Mouse (Mus musculus) hindbrain, embryonic 16.5 days (tissue): ENCODE measurements around the gene Snx32. TPM values are rescaled to one million over a fixed set of nuclear protein-coding genes. Genes with fewer than 3 reads are reported as not detected.
"Not testable (repeated sequence)": the region's sequence is repeated elsewhere in the genome, so short reads cannot be mapped to it uniquely, and the experiment has no call there.

Experiments used
- ATAC-seq: fragments of 200-750 bp; cut with Nextera tagmentation; 2 replicates; pipeline ENCODE4 v1.8.0; 2017; ENCODE audit warnings: moderate TSS enrichment, moderate library complexity
- H3K27ac ChIP-seq: fragments of 300-500 bp; sonication (generic); 2 replicates; pipeline ENCODE4 v1.5.1; 2014; ENCODE audit warnings: low read depth, mild to moderate bottlenecking, control low read depth, low read length, moderate library complexity
- H3K27me3 ChIP-seq: fragments of 300-500 bp; sonication (generic); replicated peaks from 2 replicates; pipeline ENCODE4 v1.6.1; 2014; ENCODE audit warnings: low read length; ENCODE audit not compliant: control insufficient read depth, insufficient read depth
- H3K36me3 ChIP-seq: fragments of 300-500 bp; sonication (generic); 2 replicates; pipeline ENCODE4 v1.6.1; 2014; ENCODE audit warnings: mild to moderate bottlenecking, low read length, moderate library complexity, mixed read lengths; ENCODE audit not compliant: control insufficient read depth, insufficient read depth
- H3K4me1 ChIP-seq: fragments of 300-500 bp; sonication (generic); 2 replicates; pipeline ENCODE4 v1.6.1; 2014; ENCODE audit warnings: low read depth, low read length; ENCODE audit not compliant: control insufficient read depth, insufficient read depth
- H3K4me2 ChIP-seq: fragments of 300-500 bp; sonication (generic); 2 replicates; pipeline ENCODE4 v1.6.1; 2014; ENCODE audit warnings: mild to moderate bottlenecking, low read length, control low read depth, moderate library complexity
- H3K4me3 ChIP-seq: fragments of 300-500 bp; sonication (generic); 2 replicates; pipeline ENCODE4 v1.5.1; 2014; ENCODE audit warnings: mild to moderate bottlenecking, low read length, control low read depth, moderate library complexity
- H3K9ac ChIP-seq: fragments of 300-500 bp; sonication (generic); 2 replicates; pipeline ENCODE4 v1.6.1; 2014; ENCODE audit warnings: low read depth, mild to moderate bottlenecking, control low read depth, low read length, moderate library complexity
- H3K9me3 ChIP-seq: fragments of 300-500 bp; sonication (generic); 2 replicates; pipeline ENCODE4 v1.6.1; 2014; ENCODE audit warnings: mild to moderate bottlenecking, low read length, moderate library complexity; ENCODE audit not compliant: control insufficient read depth
- WGBS: fragments of 180-500 bp; shearing (Covaris S2); extraction: QIAGEN DNeasy Blood & Tissue Kit; methylation state at CpG from one replicate; pipeline ENCODE4 v1.1.7; 2014; 5-methylcytosine and 5-hydroxymethylcytosine counted together
- polyA plus RNA-seq: library from polyadenylated mRNA; unstranded; fragments of >200 nt; fragmentation: Nextera tagmentation; extraction: Ambion mirVana; gene quantifications from 2 replicates; pipeline ENCODE4 v1.2.1, GENCODE M21; 2015

Snx32 gene
- polyA plus RNA-seq, 1 experiment from 2014 or later = 101 TPM

- no peak overlapping the region for H3K9ac ChIP-seq
- peaks cover 31% of the 10 kb centered on the region for H3K36me3 ChIP-seq
- 87% methylated on average over 3 of the region's 3 CpGs for WGBS
- H3K4me1 ChIP-seq = peaks cover 19% of the 10 kb centered on the region
- ATAC-seq = no peak
- no peak overlapping the region for H3K4me3 ChIP-seq
- H3K9me3 ChIP-seq = no peaks in the 10 kb centered on the region
- no peak overlapping the region for H3K4me2 ChIP-seq
- no peaks in the 10 kb centered on the region for H3K27me3 ChIP-seq
- no peak overlapping the region for H3K27ac ChIP-seq
Observed at GRCm38 (mm10) chr19:5494314-5494713, 16.0 kb downstream of the Snx32 start.

- H3K9ac ChIP-seq, H3K27me3 ChIP-seq, ATAC-seq, H3K9me3 ChIP-seq, H3K4me3 ChIP-seq, H3K27ac ChIP-seq, H3K4me2 ChIP-seq: not testable (repeated sequence)
- WGBS = 53% methylated on average over 9 of the region's 9 CpGs
- H3K36me3 ChIP-seq = peaks cover 31% of the 10 kb centered on the region
- H3K4me1 ChIP-seq = peaks cover 21% of the 10 kb centered on the region
Observed at GRCm38 (mm10) chr19:5493301-5493721, 17.0 kb downstream of the Snx32 start.

- no peak overlapping the region for H3K27ac ChIP-seq
- no peak overlapping the region for H3K4me3 ChIP-seq
- no peaks in the 10 kb centered on the region for H3K27me3 ChIP-seq
- ATAC-seq = no peak
- WGBS = 90% methylated on average over 4 of the region's 4 CpGs
- H3K9ac ChIP-seq = no peak overlapping the region
- no peaks in the 10 kb centered on the region for H3K9me3 ChIP-seq
- peaks cover 27% of the 10 kb centered on the region for H3K36me3 ChIP-seq
- peaks cover 22% of the 10 kb centered on the region for H3K4me1 ChIP-seq
- no peak overlapping the region; the same call in 1 of the 2 replicates for H3K4me2 ChIP-seq
Observed at GRCm38 (mm10) chr19:5492641-5493040, 17.7 kb downstream of the Snx32 start.

- Histone ChIP-seq H3K27ac (peak overlapping the region; percentile 99), H3K9me3 (no peaks in the 10 kb centered on the region), H3K4me2 (peak overlapping the region; percentile 92), H3K9ac (peak overlapping the region; percentile 96), H3K36me3 (peaks cover 27% of the 10 kb centered on the region), H3K27me3 (no peaks in the 10 kb centered on the region), H3K4me3 (peak overlapping the region; percentile 99), H3K4me1 (peaks cover 31% of the 10 kb centered on the region)
- ATAC-seq = peak; percentile 39
- under 1% methylated on average over 57 of the region's 59 CpGs for WGBS
Observed at GRCm38 (mm10) chr19:5490898-5491708, 19.2 kb downstream of the Snx32 start.

- peak within 1 kb of the TSS; percentile 92 for H3K4me2 ChIP-seq
- peak within 1 kb of the TSS; percentile 96 for H3K9ac ChIP-seq
- H3K4me3 ChIP-seq = peak within 1 kb of the TSS; percentile 99
- H3K36me3 ChIP-seq = peaks cover 27% of the 10 kb centered on the region
- no peaks in the 10 kb centered on the region for H3K9me3 ChIP-seq
- H3K27me3 ChIP-seq = no peaks in the 10 kb centered on the region
- H3K27ac ChIP-seq = peak within 1 kb of the TSS; percentile 99
- peak; percentile 78 for ATAC-seq
- H3K4me1 ChIP-seq = peaks cover 31% of the 10 kb centered on the region
- WGBS = under 1% methylated on average over 62 of the region's 62 CpGs
Observed at GRCm38 (mm10) chr19:5490313-5490897, 19.9 kb downstream of the Snx32 start, which contains the start of gene Cfl1. Gene Cfl1 (plus strand): TSS chr19:5490455.

GRCm38 (mm10) chr19:5489721-5490120 is 20.6 kb downstream of the Snx32 start:
- not testable (repeated sequence) for ATAC-seq, H3K9me3 ChIP-seq, H3K9ac ChIP-seq, H3K27me3 ChIP-seq
- H3K27ac ChIP-seq = peak overlapping the region; percentile 99
- H3K4me1 ChIP-seq = peaks cover 31% of the 10 kb centered on the region
- H3K4me2 ChIP-seq = peak overlapping the region; percentile 51
- H3K4me3 ChIP-seq = peak overlapping the region; percentile 99
- H3K36me3 ChIP-seq = peaks cover 28% of the 10 kb centered on the region
- 49% methylated on average over 10 of the region's 10 CpGs for WGBS

GRCm38 (mm10) chr19:5488878-5489571 is 21.3 kb downstream of the Snx32 start:
- H3K27ac ChIP-seq = peak overlapping the region; percentile 99
- ATAC-seq = peak; percentile 81
- H3K4me3 ChIP-seq = peak overlapping the region; percentile 57
- peak overlapping the region; percentile 81 for H3K4me2 ChIP-seq
- H3K9me3 ChIP-seq = no peaks in the 10 kb centered on the region
- WGBS = under 1% methylated on average over 25 of the region's 26 CpGs
- peaks cover 23% of the 10 kb centered on the region for H3K36me3 ChIP-seq
- H3K4me1 ChIP-seq = peaks cover 31% of the 10 kb centered on the region
- H3K27me3 ChIP-seq = no peaks in the 10 kb centered on the region
- H3K9ac ChIP-seq = peak overlapping the region; percentile 71

GRCm38 (mm10) chr19:5487768-5488550 is 22.4 kb downstream of the Snx32 start, which contains the start of gene Mus81:
Gene Mus81 (minus strand): TSS chr19:5488402.
- peak within 1 kb of the TSS; percentile 99 for H3K27ac ChIP-seq
- H3K9me3 ChIP-seq = no peaks in the 10 kb centered on the region
- H3K4me3 ChIP-seq = peak within 1 kb of the TSS; percentile 57
- peak; percentile 74 for ATAC-seq
- H3K4me1 ChIP-seq = peaks cover 28% of the 10 kb centered on the region
- WGBS = under 1% methylated on average over 39 of the region's 39 CpGs
- peak within 1 kb of the TSS; percentile 81 for H3K4me2 ChIP-seq
- peaks cover 23% of the 10 kb centered on the region for H3K36me3 ChIP-seq
- peak within 1 kb of the TSS; percentile 71 for H3K9ac ChIP-seq
- H3K27me3 ChIP-seq = no peaks in the 10 kb centered on the region
